Mouse (Mus musculus): ENCODE results near the gene Mpv17.

GRCm38 (mm10) chr5:31105814-31106335, 48.2 kb downstream of the Mpv17 start, which contains the start of gene Dnajc5g:
- TF ChIP-seq MAX (IDR thresholded peaks at IDR 0.05; ENCODE audit: low read depth), result no peak
- TF ChIP-seq POLR2A (IDR thresholded peaks at IDR 0.05; ENCODE audit: insufficient read length, low read depth), result no peak
- TF ChIP-seq MYOG (IDR thresholded peaks at IDR 0.05; ENCODE audit: control insufficient read depth in 1 of 3, insufficient read depth in 1 of 3, insufficient read length in 2 of 3, low read depth in 2 of 3), result no peak
- TF ChIP-seq USF1 (IDR thresholded peaks at IDR 0.05; ENCODE audit: low read depth), result no peak
- TF ChIP-seq E2F4 (IDR thresholded peaks at IDR 0.05; ENCODE audit: insufficient read depth), result no peak
- TF ChIP-seq MYOD1 (IDR thresholded peaks at IDR 0.05; ENCODE audit: control insufficient read depth in 1 of 3, insufficient read length in 2 of 3, low read depth in 2 of 3), result no peak

Measured in myocyte (in vitro differentiated cells).